Mouse (Mus musculus): ENCODE results near the gene Mtfmt. TPM values are rescaled to one million over a fixed set of nuclear protein-coding genes. Genes with fewer than 3 reads are reported as not detected.

Mtfmt gene
- total RNA-seq, 2 experiments from 2014 or later: 17.9 to 23.5 TPM

GRCm38 (mm10) chr9:65424393-65424792 lies 11.2 kb upstream of the Mtfmt start:
- ATAC-seq (replicated peaks; ENCODE audit: poor library complexity, severe bottlenecking): peak; percentile 82

GRCm38 (mm10) chr9:65427511-65427910 lies 8.1 kb upstream of the Mtfmt start:
- ATAC-seq (replicated peaks; ENCODE audit: poor library complexity, severe bottlenecking): no peak

GRCm38 (mm10) chr9:65428003-65428402 lies 7.6 kb upstream of the Mtfmt start:
- ATAC-seq (replicated peaks; ENCODE audit: poor library complexity, severe bottlenecking): no peak

GRCm38 (mm10) chr9:65430401-65430800 lies 5.2 kb upstream of the Mtfmt start:
- no peak for ATAC-seq (replicated peaks; ENCODE audit: poor library complexity, severe bottlenecking)

- no peak for ATAC-seq (replicated peaks; ENCODE audit: poor library complexity, severe bottlenecking)
Observed at GRCm38 (mm10) chr9:65430921-65431320, 4.7 kb upstream of the Mtfmt start.

GRCm38 (mm10) chr9:65432236-65432635 lies 3.3 kb upstream of the Mtfmt start:
- peak; percentile 46 for ATAC-seq (replicated peaks; ENCODE audit: poor library complexity, severe bottlenecking)

GRCm38 (mm10) chr9:65434140-65434539 lies 1.4 kb upstream of the Mtfmt start:
- ATAC-seq (replicated peaks; ENCODE audit: poor library complexity, severe bottlenecking): peak; percentile 49

- ATAC-seq (replicated peaks; ENCODE audit: poor library complexity, severe bottlenecking): no peak
Observed at GRCm38 (mm10) chr9:65435211-65435610, 371 bp upstream of the Mtfmt start.

GRCm38 (mm10) chr9:65444692-65445091 lies 9.1 kb downstream of the Mtfmt start:
- no peak for ATAC-seq (replicated peaks; ENCODE audit: poor library complexity, severe bottlenecking)

GRCm38 (mm10) chr9:65447951-65448350 lies 12.4 kb downstream of the Mtfmt start:
- no peak for ATAC-seq (replicated peaks; ENCODE audit: poor library complexity, severe bottlenecking)

GRCm38 (mm10) chr9:65458975-65459374 lies 23.4 kb downstream of the Mtfmt start:
- no peak for ATAC-seq (replicated peaks; ENCODE audit: poor library complexity, severe bottlenecking)

- no peak for ATAC-seq (replicated peaks; ENCODE audit: poor library complexity, severe bottlenecking)
Observed at GRCm38 (mm10) chr9:65460198-65460597, 24.6 kb downstream of the Mtfmt start.

GRCm38 (mm10) chr9:65460732-65461442 lies 25.3 kb downstream of the Mtfmt start, which contains the start of gene Spg21:
TSS of gene Spg21 (plus strand) at chr9:65460947.
- ATAC-seq (replicated peaks; ENCODE audit: poor library complexity, severe bottlenecking): peak; percentile 97

- no peak for ATAC-seq (replicated peaks; ENCODE audit: poor library complexity, severe bottlenecking)
Observed at GRCm38 (mm10) chr9:65462544-65462943, 27.0 kb downstream of the Mtfmt start.

- ATAC-seq (replicated peaks; ENCODE audit: poor library complexity, severe bottlenecking): no peak
Observed at GRCm38 (mm10) chr9:65464161-65464560, 28.6 kb downstream of the Mtfmt start.

- ATAC-seq (replicated peaks; ENCODE audit: poor library complexity, severe bottlenecking): no peak
Observed at GRCm38 (mm10) chr9:65465241-65465640, 29.7 kb downstream of the Mtfmt start.

- ATAC-seq (replicated peaks; ENCODE audit: poor library complexity, severe bottlenecking): no peak
Observed at GRCm38 (mm10) chr9:65467686-65468085, 32.1 kb downstream of the Mtfmt start.

- ATAC-seq (replicated peaks; ENCODE audit: poor library complexity, severe bottlenecking): peak; percentile 79
Observed at GRCm38 (mm10) chr9:65472769-65473168, 37.2 kb downstream of the Mtfmt start.

- ATAC-seq (replicated peaks; ENCODE audit: poor library complexity, severe bottlenecking): no peak
Observed at GRCm38 (mm10) chr9:65479158-65479557, 43.6 kb downstream of the Mtfmt start.

- ATAC-seq (replicated peaks; ENCODE audit: poor library complexity, severe bottlenecking): no peak
Observed at GRCm38 (mm10) chr9:65480071-65480470, 44.5 kb downstream of the Mtfmt start.

GRCm38 (mm10) chr9:65491476-65491875 lies 55.9 kb downstream of the Mtfmt start:
- ATAC-seq (replicated peaks; ENCODE audit: poor library complexity, severe bottlenecking): no peak

GRCm38 (mm10) chr9:65492351-65492750 lies 56.8 kb downstream of the Mtfmt start:
- no peak; the same call in 1 of the 2 replicates for ATAC-seq (replicated peaks; ENCODE audit: poor library complexity, severe bottlenecking)
